Mouse (Mus musculus): ENCODE measurements around the gene 4921536K21Rik.

4921536K21Rik gene

GRCm38 (mm10) chr11:3894406-3895281 is at the start of gene 4921536K21Rik, which contains the start of gene Dusp18:
TSS of gene 4921536K21Rik (minus strand) at chr11:3895098.
TSS of gene Dusp18 (plus strand) at chr11:3895240.
- peak; percentile 56; the same call in 1 of the 2 replicates for ATAC-seq (ENCODE audit: insufficient number of reproducible peaks, low FRiP score, low TSS enrichment)

- no peak for ATAC-seq (ENCODE audit: insufficient number of reproducible peaks, low FRiP score, low TSS enrichment)
Observed at GRCm38 (mm10) chr11:3941371-3941770, 46.5 kb upstream of the 4921536K21Rik start.

- no peak for ATAC-seq (ENCODE audit: insufficient number of reproducible peaks, low FRiP score, low TSS enrichment)
Observed at GRCm38 (mm10) chr11:3937321-3937874, 42.5 kb upstream of the 4921536K21Rik start.

DNA sequence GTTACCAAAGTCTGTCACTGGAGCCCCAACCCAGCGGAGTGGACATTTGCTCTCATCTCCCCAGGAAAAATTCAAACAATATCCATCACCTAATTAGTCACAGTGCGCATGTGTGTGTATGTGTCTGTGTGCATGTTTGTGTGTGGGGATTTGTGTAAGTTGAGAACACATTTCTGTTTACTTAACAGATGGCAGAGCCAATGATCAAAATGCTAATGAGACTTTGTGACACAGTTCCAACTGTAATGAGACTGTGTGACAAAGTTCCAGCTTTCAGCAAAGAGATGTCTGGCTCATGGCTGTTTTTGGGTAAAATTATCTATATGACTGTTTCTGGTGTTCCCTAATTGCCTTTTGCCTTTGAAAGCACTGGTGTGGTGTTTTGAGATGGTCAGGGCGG is 41.4 kb upstream of the 4921536K21Rik start:
- no peak for ATAC-seq (ENCODE audit: insufficient number of reproducible peaks, low FRiP score, low TSS enrichment)

- no peak for ATAC-seq (ENCODE audit: insufficient number of reproducible peaks, low FRiP score, low TSS enrichment)
Observed at GRCm38 (mm10) chr11:3935135-3935534, 40.2 kb upstream of the 4921536K21Rik start.

GRCm38 (mm10) chr11:3933756-3934285 is 38.9 kb upstream of the 4921536K21Rik start:
- ATAC-seq (ENCODE audit: insufficient number of reproducible peaks, low FRiP score, low TSS enrichment) = no peak

- no peak for ATAC-seq (ENCODE audit: insufficient number of reproducible peaks, low FRiP score, low TSS enrichment)
Observed at GRCm38 (mm10) chr11:3931511-3932211, 36.8 kb upstream of the 4921536K21Rik start, which contains the start of gene Tcn2. TSS of gene Tcn2 (minus strand) at chr11:3932159.

DNA sequence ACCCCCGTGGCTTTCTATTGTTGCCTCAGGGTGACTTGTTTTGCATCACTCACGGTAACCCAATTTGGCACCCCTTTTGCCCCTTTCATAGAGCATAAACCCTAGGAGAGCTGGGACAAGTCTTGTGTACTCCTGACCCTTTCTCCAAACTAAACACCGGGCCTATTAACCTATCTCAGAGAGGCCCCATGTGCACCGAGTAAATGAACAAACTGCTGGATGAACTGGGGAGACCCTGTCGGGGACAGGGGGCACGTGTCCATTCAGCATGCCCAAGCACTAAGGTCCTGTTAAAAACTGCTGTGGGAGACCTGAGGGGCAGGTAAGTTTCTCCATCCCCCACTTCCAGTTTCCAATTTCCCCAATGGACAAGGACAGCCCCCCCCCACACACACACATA is 36.0 kb upstream of the 4921536K21Rik start:
- ATAC-seq (ENCODE audit: insufficient number of reproducible peaks, low FRiP score, low TSS enrichment) = no peak

DNA sequence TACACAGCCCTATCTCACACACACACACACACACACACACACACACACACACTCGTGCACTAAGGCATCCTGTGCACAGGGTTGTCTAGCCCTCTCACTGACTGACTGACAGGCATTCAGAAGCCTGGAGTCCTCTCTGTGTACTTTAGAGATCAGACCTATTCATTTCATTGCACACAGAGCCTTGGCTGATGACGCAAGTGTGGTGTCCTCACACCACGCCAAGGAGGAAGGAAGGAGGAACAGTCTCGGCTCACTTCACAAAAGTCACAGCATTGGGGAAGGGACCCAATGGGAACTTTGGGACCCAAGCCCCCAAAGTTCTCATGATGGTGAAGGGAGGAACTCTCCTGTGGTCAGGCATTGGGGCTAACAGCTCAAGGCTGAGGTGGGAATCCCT is 35.1 kb upstream of the 4921536K21Rik start:
- ATAC-seq (ENCODE audit: insufficient number of reproducible peaks, low FRiP score, low TSS enrichment) = no peak

DNA sequence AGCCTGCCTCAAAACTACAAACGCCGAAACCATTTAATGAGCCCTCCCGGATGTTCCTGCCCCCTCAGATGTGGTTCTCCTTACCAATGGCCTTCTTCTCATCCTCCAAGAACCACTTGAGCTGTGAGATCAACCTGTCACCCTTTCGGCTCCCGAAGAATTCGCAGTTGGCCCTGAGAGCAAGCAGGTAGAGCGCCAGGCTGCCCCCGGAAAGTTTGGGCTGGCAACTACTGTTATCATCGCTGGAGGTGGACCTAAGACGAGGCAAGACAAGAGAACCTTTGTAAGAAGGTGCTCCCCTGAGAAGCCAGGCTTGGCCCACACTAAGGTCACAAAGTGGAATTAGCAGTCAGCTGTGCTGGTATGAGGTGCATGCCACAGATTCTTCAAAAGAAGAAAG is 31.0 kb upstream of the 4921536K21Rik start:
- ATAC-seq (ENCODE audit: insufficient number of reproducible peaks, low FRiP score, low TSS enrichment) = no peak

DNA sequence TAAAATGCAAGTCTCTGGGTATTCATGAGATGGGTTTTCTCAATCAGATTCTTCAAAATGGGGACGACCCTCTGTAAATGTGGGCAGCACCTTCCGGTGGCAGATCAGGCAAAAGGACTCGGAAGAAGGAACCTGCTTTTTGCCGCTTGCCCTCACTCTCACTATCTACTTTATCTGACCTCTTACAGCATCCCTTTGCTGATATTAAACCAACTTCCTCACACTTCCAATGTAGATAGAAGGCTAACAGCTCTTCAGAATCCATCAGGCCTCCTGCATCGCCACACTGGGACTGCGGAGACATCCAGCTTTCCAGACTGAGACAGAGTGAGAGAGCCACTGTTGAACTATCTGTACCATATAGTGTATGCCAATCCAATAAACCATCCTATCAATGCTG is 27.8 kb upstream of the 4921536K21Rik start:
- no peak for ATAC-seq (ENCODE audit: insufficient number of reproducible peaks, low FRiP score, low TSS enrichment)

DNA sequence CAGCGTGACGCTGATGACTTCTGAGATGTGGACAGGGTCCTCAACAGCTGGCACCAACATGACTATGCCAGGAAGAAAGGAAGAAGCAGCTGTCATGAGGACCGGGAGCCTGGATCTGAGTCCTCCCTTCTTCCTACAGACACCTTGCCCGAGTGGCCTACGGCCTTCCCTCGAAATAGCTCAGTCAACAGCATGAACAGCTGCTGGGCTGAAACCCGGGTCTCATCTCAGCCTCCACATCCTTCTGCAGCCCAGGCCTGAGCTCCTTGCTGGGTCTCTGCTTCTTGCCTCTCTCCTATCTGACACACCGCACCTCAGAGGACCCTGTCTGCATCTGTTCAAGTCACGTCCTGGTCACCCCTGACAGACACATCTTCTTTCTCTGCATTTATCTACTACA is 27.2 kb upstream of the 4921536K21Rik start:
- ATAC-seq (ENCODE audit: insufficient number of reproducible peaks, low FRiP score, low TSS enrichment) = no peak

GRCm38 (mm10) chr11:3921281-3921850 is 26.5 kb upstream of the 4921536K21Rik start:
- peak; percentile 74; the same call in 1 of the 2 replicates for ATAC-seq (ENCODE audit: insufficient number of reproducible peaks, low FRiP score, low TSS enrichment)

GRCm38 (mm10) chr11:3920476-3920875 is 25.6 kb upstream of the 4921536K21Rik start:
- no peak for ATAC-seq (ENCODE audit: insufficient number of reproducible peaks, low FRiP score, low TSS enrichment)

GRCm38 (mm10) chr11:3918738-3919137 is 23.8 kb upstream of the 4921536K21Rik start:
- ATAC-seq (ENCODE audit: insufficient number of reproducible peaks, low FRiP score, low TSS enrichment) = no peak

DNA sequence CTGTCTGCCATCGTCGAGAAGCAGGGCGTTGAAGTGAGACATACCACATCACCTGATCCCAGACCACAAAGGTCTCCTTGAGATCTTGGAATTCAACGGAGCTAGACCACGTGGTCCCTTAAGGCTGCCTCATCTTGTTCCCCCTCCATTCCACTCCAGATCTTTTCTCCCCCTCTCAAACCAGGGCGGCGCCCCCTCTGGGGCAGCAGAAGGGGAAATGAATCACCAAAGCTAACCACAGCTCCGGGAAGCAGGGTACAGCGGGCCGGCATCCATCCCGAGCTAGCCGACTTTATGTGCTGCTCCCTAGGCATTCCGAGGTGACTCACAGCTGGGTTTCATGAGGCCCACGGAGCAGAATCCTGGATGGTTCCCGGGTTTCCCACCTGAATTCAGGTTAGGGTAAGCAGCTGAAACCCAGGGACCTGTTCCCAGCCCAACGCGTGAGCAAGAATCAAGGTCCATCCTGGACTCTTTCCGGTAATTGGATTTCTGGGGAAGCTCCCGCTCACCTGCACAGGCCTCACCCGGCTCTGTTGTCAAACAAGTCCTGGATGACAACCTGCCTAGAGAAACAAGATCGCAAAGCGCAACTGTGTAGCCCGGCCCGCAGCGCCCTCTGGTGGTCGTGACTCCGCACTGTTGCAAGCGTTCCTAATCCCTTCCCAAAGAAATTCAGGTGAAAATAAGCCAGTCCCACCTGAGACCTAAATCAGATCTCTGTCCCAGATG is 19.4 kb upstream of the 4921536K21Rik start, which contains the start of gene Slc35e4:
TSS of gene Slc35e4 (minus strand) at position 556 of the 732 bp plus-strand sequence.
- ATAC-seq (ENCODE audit: insufficient number of reproducible peaks, low FRiP score, low TSS enrichment) = peak; percentile 49

DNA sequence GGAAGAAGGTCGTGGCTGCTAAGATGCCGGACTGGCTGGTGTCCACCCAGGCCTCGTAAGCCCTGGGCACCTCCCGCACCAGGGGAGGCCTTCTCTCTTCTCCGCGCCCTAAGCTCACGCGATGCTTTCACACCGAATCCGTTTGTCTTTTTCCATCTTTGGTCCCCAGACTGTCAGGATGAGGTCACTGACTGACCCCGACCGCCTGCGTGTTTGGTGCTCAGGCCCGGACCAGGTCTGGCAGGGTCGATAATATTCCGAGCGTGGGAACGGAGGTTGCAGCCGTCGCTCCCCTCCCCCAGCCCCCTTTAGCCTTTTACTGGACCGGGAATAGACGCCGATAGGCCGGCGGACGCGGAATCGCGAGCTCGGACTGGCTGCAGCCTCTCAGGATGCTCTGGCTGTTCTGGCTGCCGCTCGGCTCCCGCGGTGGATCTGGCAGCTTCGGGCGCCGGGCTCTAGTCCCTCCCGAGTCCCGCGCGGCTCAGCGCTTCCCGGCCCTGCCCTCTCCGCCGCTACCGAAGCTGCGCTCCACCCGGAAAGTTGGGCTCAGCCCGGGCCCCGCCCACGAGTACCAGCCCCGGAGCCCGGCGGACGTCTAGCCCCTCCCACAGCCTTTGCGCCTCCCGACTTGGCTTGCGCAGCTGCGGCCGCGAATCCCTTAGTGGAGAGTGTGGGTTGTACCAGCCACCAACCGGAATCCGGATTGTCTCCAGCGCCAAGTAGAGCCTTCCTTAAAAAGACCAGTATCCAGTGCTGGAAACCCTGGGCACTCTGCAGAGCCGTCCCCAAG is 18.6 kb upstream of the 4921536K21Rik start:
- ATAC-seq (ENCODE audit: insufficient number of reproducible peaks, low FRiP score, low TSS enrichment) = peak; percentile 75

- ATAC-seq (ENCODE audit: insufficient number of reproducible peaks, low FRiP score, low TSS enrichment) = no peak
Observed at GRCm38 (mm10) chr11:3912875-3913271, 18.0 kb upstream of the 4921536K21Rik start.

Data from cerebellum, adult (tissue).